Mouse (Mus musculus): ENCODE data around the gene Sept6. TPM values are rescaled to one million over a fixed set of nuclear protein-coding genes. Genes with fewer than 3 reads are reported as not detected.

Gene Sept6
- polyA plus RNA-seq, 1 experiment from 2014 or later: 59.2 TPM

GRCm38 (mm10) chrX:36980563-36981187 is 10.9 kb downstream of the Sept6 start:
- Histone ChIP-seq H3K27me3 (ENCODE audit: control insufficient read depth, insufficient read depth, low read length) (no peaks in the 10 kb centered on the region), H3K27ac (replicated peaks; ENCODE audit: low read depth, low read length) (no peak overlapping the region), H3K36me3 (replicated peaks; ENCODE audit: control insufficient read depth, insufficient read depth, low read depth, low read length) (no peaks in the 10 kb centered on the region), H3K4me3 (ENCODE audit: low read depth, low read length) (no peak overlapping the region), H3K9me3 (replicated peaks; ENCODE audit: control insufficient read depth, low read length) (no peaks in the 10 kb centered on the region), H3K4me1 (ENCODE audit: control insufficient read depth, insufficient read depth, low read length) (no peaks in the 10 kb centered on the region), H3K9ac (replicated peaks; ENCODE audit: low read length) (no peak overlapping the region), H3K4me2 (ENCODE audit: low read depth, low read length) (no peak overlapping the region)
- ATAC-seq (replicated peaks; ENCODE audit: insufficient number of reproducible peaks, low FRiP score, low TSS enrichment, low read depth): no peak
- DNase-seq (ENCODE audit: low spot score): no peak
- 88% methylated on average over 10 of the region's 10 CpGs for WGBS

GRCm38 (mm10) chrX:36977863-36978262 is 13.7 kb downstream of the Sept6 start:
- H3K4me1 ChIP-seq (ENCODE audit: control insufficient read depth, insufficient read depth, low read length): no peaks in the 10 kb centered on the region
- H3K4me2 ChIP-seq (ENCODE audit: low read depth, low read length): no peak overlapping the region
- 91% methylated on average over 2 of the region's 2 CpGs for WGBS
- H3K27ac ChIP-seq (replicated peaks; ENCODE audit: low read depth, low read length): no peak overlapping the region
- H3K9me3 ChIP-seq (replicated peaks; ENCODE audit: control insufficient read depth, low read length): no peaks in the 10 kb centered on the region
- ATAC-seq (replicated peaks; ENCODE audit: insufficient number of reproducible peaks, low FRiP score, low TSS enrichment, low read depth) (no peak), DNase-seq (ENCODE audit: low spot score) (no peak)
- no peak overlapping the region for H3K9ac ChIP-seq (replicated peaks; ENCODE audit: low read length)
- H3K27me3 ChIP-seq (ENCODE audit: control insufficient read depth, insufficient read depth, low read length): no peaks in the 10 kb centered on the region
- no peak overlapping the region for H3K4me3 ChIP-seq (ENCODE audit: low read depth, low read length)
- no peaks in the 10 kb centered on the region for H3K36me3 ChIP-seq (replicated peaks; ENCODE audit: control insufficient read depth, insufficient read depth, low read depth, low read length)

GRCm38 (mm10) chrX:36976980-36977379 is 14.6 kb downstream of the Sept6 start:
- H3K4me1 ChIP-seq (ENCODE audit: control insufficient read depth, insufficient read depth, low read length): no peaks in the 10 kb centered on the region
- ATAC-seq (replicated peaks; ENCODE audit: insufficient number of reproducible peaks, low FRiP score, low TSS enrichment, low read depth) (no peak), DNase-seq (ENCODE audit: low spot score) (no peak)
- H3K4me2 ChIP-seq (ENCODE audit: low read depth, low read length): no peak overlapping the region
- no peaks in the 10 kb centered on the region for H3K36me3 ChIP-seq (replicated peaks; ENCODE audit: control insufficient read depth, insufficient read depth, low read depth, low read length)
- 90% methylated on average over 7 of the region's 7 CpGs for WGBS
- H3K27ac ChIP-seq (replicated peaks; ENCODE audit: low read depth, low read length): no peak overlapping the region
- no peaks in the 10 kb centered on the region for H3K9me3 ChIP-seq (replicated peaks; ENCODE audit: control insufficient read depth, low read length)
- H3K4me3 ChIP-seq (ENCODE audit: low read depth, low read length): no peak overlapping the region
- no peaks in the 10 kb centered on the region for H3K27me3 ChIP-seq (ENCODE audit: control insufficient read depth, insufficient read depth, low read length)
- no peak overlapping the region for H3K9ac ChIP-seq (replicated peaks; ENCODE audit: low read length)

GRCm38 (mm10) chrX:36976272-36976671 is 15.3 kb downstream of the Sept6 start:
- Histone ChIP-seq H3K9me3 (replicated peaks; ENCODE audit: control insufficient read depth, low read length) (no peaks in the 10 kb centered on the region), H3K36me3 (replicated peaks; ENCODE audit: control insufficient read depth, insufficient read depth, low read depth, low read length) (no peaks in the 10 kb centered on the region), H3K27ac (replicated peaks; ENCODE audit: low read depth, low read length) (no peak overlapping the region), H3K9ac (replicated peaks; ENCODE audit: low read length) (no peak overlapping the region), H3K4me2 (ENCODE audit: low read depth, low read length) (no peak overlapping the region), H3K4me3 (ENCODE audit: low read depth, low read length) (no peak overlapping the region), H3K4me1 (ENCODE audit: control insufficient read depth, insufficient read depth, low read length) (no peaks in the 10 kb centered on the region), H3K27me3 (ENCODE audit: control insufficient read depth, insufficient read depth, low read length) (no peaks in the 10 kb centered on the region)
- no peak for ATAC-seq (replicated peaks; ENCODE audit: insufficient number of reproducible peaks, low FRiP score, low TSS enrichment, low read depth)
- DNase-seq (ENCODE audit: low spot score): no peak
- 82% methylated on average over 4 of the region's 4 CpGs for WGBS

GRCm38 (mm10) chrX:36974905-36975304 is 16.7 kb downstream of the Sept6 start:
- no peak overlapping the region for H3K27ac ChIP-seq (replicated peaks; ENCODE audit: low read depth, low read length)
- WGBS: 52% methylated on average over 5 of the region's 5 CpGs

GRCm38 (mm10) chrX:36972951-36973471 is 18.6 kb downstream of the Sept6 start:
- WGBS: 87% methylated on average over 5 of the region's 5 CpGs

More at GRCm38 (mm10) chrX:36974905-36975304, 16.7 kb downstream of the Sept6 start:
- no peak overlapping the region for H3K4me3 ChIP-seq (ENCODE audit: low read depth, low read length)
- DNase-seq (ENCODE audit: low spot score): no peak
- H3K4me2 ChIP-seq (ENCODE audit: low read depth, low read length): no peak overlapping the region
- H3K27me3 ChIP-seq (ENCODE audit: control insufficient read depth, insufficient read depth, low read length): no peaks in the 10 kb centered on the region
- no peaks in the 10 kb centered on the region for H3K4me1 ChIP-seq (ENCODE audit: control insufficient read depth, insufficient read depth, low read length)
- no peaks in the 10 kb centered on the region for H3K36me3 ChIP-seq (replicated peaks; ENCODE audit: control insufficient read depth, insufficient read depth, low read depth, low read length)
- H3K9me3 ChIP-seq (replicated peaks; ENCODE audit: control insufficient read depth, low read length): no peaks in the 10 kb centered on the region
- no peak overlapping the region for H3K9ac ChIP-seq (replicated peaks; ENCODE audit: low read length)
- ATAC-seq (replicated peaks; ENCODE audit: insufficient number of reproducible peaks, low FRiP score, low TSS enrichment, low read depth): no peak

GRCm38 (mm10) chrX:36971156-36971555 is 20.4 kb downstream of the Sept6 start:
- H3K9ac ChIP-seq (replicated peaks; ENCODE audit: low read length): no peak overlapping the region
- no peaks in the 10 kb centered on the region for H3K36me3 ChIP-seq (replicated peaks; ENCODE audit: control insufficient read depth, insufficient read depth, low read depth, low read length)
- no peaks in the 10 kb centered on the region for H3K27me3 ChIP-seq (ENCODE audit: control insufficient read depth, insufficient read depth, low read length)
- ATAC-seq (replicated peaks; ENCODE audit: insufficient number of reproducible peaks, low FRiP score, low TSS enrichment, low read depth) (no peak), DNase-seq (ENCODE audit: low spot score) (no peak)
- WGBS: 91% methylated on average over 4 of the region's 4 CpGs
- no peak overlapping the region for H3K4me2 ChIP-seq (ENCODE audit: low read depth, low read length)
- no peak overlapping the region for H3K4me3 ChIP-seq (ENCODE audit: low read depth, low read length)
- no peak overlapping the region for H3K27ac ChIP-seq (replicated peaks; ENCODE audit: low read depth, low read length)
- no peaks in the 10 kb centered on the region for H3K9me3 ChIP-seq (replicated peaks; ENCODE audit: control insufficient read depth, low read length)
- no peaks in the 10 kb centered on the region for H3K4me1 ChIP-seq (ENCODE audit: control insufficient read depth, insufficient read depth, low read length)

More at GRCm38 (mm10) chrX:36972951-36973471, 18.6 kb downstream of the Sept6 start:
- ATAC-seq (replicated peaks; ENCODE audit: insufficient number of reproducible peaks, low FRiP score, low TSS enrichment, low read depth): no peak
- no peaks in the 10 kb centered on the region for H3K9me3 ChIP-seq (replicated peaks; ENCODE audit: control insufficient read depth, low read length)
- H3K27ac ChIP-seq (replicated peaks; ENCODE audit: low read depth, low read length): no peak overlapping the region
- no peak for DNase-seq (ENCODE audit: low spot score)
- H3K4me2 ChIP-seq (ENCODE audit: low read depth, low read length): no peak overlapping the region
- no peak overlapping the region for H3K9ac ChIP-seq (replicated peaks; ENCODE audit: low read length)
- H3K4me1 ChIP-seq (ENCODE audit: control insufficient read depth, insufficient read depth, low read length): no peaks in the 10 kb centered on the region
- H3K4me3 ChIP-seq (ENCODE audit: low read depth, low read length): no peak overlapping the region
- no peaks in the 10 kb centered on the region for H3K27me3 ChIP-seq (ENCODE audit: control insufficient read depth, insufficient read depth, low read length)
- no peaks in the 10 kb centered on the region for H3K36me3 ChIP-seq (replicated peaks; ENCODE audit: control insufficient read depth, insufficient read depth, low read depth, low read length)

- H3K27ac ChIP-seq (replicated peaks; ENCODE audit: low read depth, low read length): no peak overlapping the region
- no peaks in the 10 kb centered on the region for H3K9me3 ChIP-seq (replicated peaks; ENCODE audit: control insufficient read depth, low read length)
- DNase-seq (ENCODE audit: low spot score): no peak
- no peaks in the 10 kb centered on the region for H3K4me1 ChIP-seq (ENCODE audit: control insufficient read depth, insufficient read depth, low read length)
- no peak overlapping the region for H3K4me2 ChIP-seq (ENCODE audit: low read depth, low read length)
- no peak overlapping the region for H3K4me3 ChIP-seq (ENCODE audit: low read depth, low read length)
- no peak for ATAC-seq (replicated peaks; ENCODE audit: insufficient number of reproducible peaks, low FRiP score, low TSS enrichment, low read depth)
- WGBS: 80% methylated on average over 4 of the region's 4 CpGs
- H3K9ac ChIP-seq (replicated peaks; ENCODE audit: low read length): no peak overlapping the region
- no peaks in the 10 kb centered on the region for H3K27me3 ChIP-seq (ENCODE audit: control insufficient read depth, insufficient read depth, low read length)
- H3K36me3 ChIP-seq (replicated peaks; ENCODE audit: control insufficient read depth, insufficient read depth, low read depth, low read length): no peaks in the 10 kb centered on the region
Observed at GRCm38 (mm10) chrX:36969501-36969900, 22.1 kb downstream of the Sept6 start.

Measured in embryonic facial prominence, embryonic 11.5 days (tissue).